Mouse (Mus musculus) lung, postnatal 0 days (tissue): ENCODE results near the gene Armc9.

Source experiments
- CTCF ChIP-seq: IDR thresholded peaks from 2 replicates; pipeline ENCODE4 v1.5.1; 2016; ENCODE audit warnings: antibody characterized with exemption, mild to moderate bottlenecking
- EP300 ChIP-seq: IDR thresholded peaks from 2 replicates; pipeline ENCODE4 v1.6.1; 2016; ENCODE audit warnings: antibody characterized with exemption, mild to moderate bottlenecking, control low read depth

DNA sequence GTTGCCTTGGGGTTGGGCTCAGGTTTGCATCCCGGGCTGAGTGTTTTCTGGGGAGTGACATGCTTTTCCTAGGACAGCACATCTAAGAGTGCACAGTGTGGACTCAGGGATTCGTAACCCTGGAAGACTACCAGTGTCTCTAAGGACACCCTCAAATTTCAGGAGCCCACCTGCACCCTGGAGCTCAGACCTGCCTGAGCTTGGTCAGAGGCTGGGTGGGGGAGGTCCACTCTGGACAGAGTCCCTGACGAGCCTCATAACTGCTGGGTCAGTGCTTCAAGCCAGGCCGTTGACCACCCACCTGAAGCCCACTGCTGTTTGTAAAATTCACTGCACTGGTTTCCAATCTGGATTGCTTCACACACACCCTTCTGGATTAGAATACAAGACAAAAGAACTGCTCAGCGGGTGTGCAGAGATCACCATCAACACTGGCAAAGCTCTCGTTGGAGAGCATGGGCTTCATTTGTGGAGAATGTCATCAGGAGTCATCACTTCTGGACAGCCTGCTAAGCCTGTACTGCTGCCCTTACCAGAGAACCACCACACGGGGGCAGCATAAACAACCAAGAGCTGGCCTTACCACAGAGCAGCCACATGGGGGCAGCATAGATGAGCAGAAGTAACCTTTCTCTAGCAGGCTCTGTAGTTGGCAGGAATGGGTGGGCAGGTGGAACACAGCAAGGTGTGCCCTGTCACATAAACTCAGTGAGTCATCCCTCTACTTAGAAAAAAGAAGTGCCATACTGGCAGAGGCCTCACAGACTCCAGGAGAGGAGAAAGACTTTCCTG, 24.1 kb downstream of the Armc9 start:
- TF ChIP-seq CTCF (peak; percentile 100), EP300 (no peak)
